Mouse (Mus musculus) midbrain, embryonic 15.5 days (tissue): Measurements from ENCODE around the gene Prkce. TPM values are rescaled to one million over a fixed set of nuclear protein-coding genes. Genes with fewer than 3 reads are reported as not detected.

ENCODE experiments used
- ATAC-seq: fragments of 200-750 bp; cut with Nextera tagmentation; replicated peaks from 2 replicates; pipeline ENCODE4 v1.8.0; 2017; ENCODE audit warnings: moderate TSS enrichment
- H3K27ac ChIP-seq: fragments of 300-500 bp; sonication (generic); 2 replicates; pipeline ENCODE4 v1.5.1; 2015; ENCODE audit warnings: mild to moderate bottlenecking, inconsistent platforms
- H3K27me3 ChIP-seq: fragments of 300-500 bp; sonication (generic); replicated peaks from 2 replicates; pipeline ENCODE4 v1.6.1; 2015; ENCODE audit warnings: inconsistent platforms
- H3K36me3 ChIP-seq: fragments of 300-500 bp; sonication (generic); replicated peaks from 2 replicates; pipeline ENCODE4 v1.6.1; 2015; ENCODE audit warnings: inconsistent platforms
- H3K4me1 ChIP-seq: fragments of 300-500 bp; sonication (generic); 2 replicates; pipeline ENCODE4 v1.6.1; 2015; ENCODE audit warnings: inconsistent platforms
- H3K4me2 ChIP-seq: fragments of 300-500 bp; sonication (generic); 2 replicates; pipeline ENCODE4 v1.6.1; 2015; ENCODE audit warnings: inconsistent platforms, mild to moderate bottlenecking, moderate library complexity
- H3K4me3 ChIP-seq: fragments of 300-500 bp; sonication (generic); 2 replicates; pipeline ENCODE4 v1.5.1; 2015; ENCODE audit warnings: mild to moderate bottlenecking, inconsistent platforms
- H3K9ac ChIP-seq: fragments of 300-500 bp; sonication (generic); 2 replicates; pipeline ENCODE4 v1.6.1; 2015; ENCODE audit warnings: mild to moderate bottlenecking, inconsistent platforms
- H3K9me3 ChIP-seq: fragments of 300-500 bp; sonication (generic); 2 replicates; pipeline ENCODE4 v1.6.1; 2016; ENCODE audit warnings: inconsistent platforms
- WGBS: fragments of 180-500 bp; shearing (Covaris S2); methylation state at CpG from one replicate; pipeline ENCODE4 v1.1.7; 2015; ENCODE audit warnings: mixed read lengths; 5-methylcytosine and 5-hydroxymethylcytosine counted together
- polyA plus RNA-seq: library from polyadenylated mRNA; unstranded; fragments of >200 nt; fragmentation: Nextera tagmentation; extraction: Ambion mirVana; gene quantifications from 2 replicates; pipeline ENCODE4 v1.2.1, GENCODE M21; 2015

Prkce gene
- polyA plus RNA-seq, 1 experiment from 2014 or later: 38.5 TPM

DNA sequence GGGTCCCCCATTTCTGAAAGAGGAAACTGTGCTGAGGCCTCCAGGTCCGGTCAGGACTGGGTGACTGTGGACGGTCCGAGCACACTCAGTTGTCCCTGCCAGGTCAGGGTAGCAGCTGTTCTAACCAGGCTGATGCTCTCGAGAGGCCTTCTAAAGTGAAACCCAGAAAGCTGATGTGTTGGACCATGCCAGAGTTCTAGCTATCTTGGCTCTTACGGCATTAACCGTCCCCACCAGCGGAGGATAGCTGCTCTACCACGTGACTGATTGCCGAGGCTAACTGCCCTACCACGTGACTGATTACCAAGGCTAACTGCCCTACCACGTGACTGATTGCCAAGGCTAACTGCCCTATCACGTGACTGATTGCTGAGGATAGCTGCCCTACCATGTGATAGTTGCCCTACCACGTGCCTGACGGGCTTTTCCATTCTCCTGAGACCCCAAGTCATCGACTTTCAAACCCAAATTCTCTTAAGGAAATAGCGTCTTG, 62.6 kb downstream of the Prkce start:
- H3K27ac ChIP-seq: no peak overlapping the region
- H3K27me3 ChIP-seq: no peaks in the 10 kb centered on the region
- H3K4me1 ChIP-seq: peaks cover 14% of the 10 kb centered on the region
- no peak overlapping the region for H3K4me2 ChIP-seq
- 94% methylated on average over 16 of the region's 16 CpGs for WGBS
- no peak overlapping the region for H3K9ac ChIP-seq
- H3K9me3 ChIP-seq: no peaks in the 10 kb centered on the region
- no peak overlapping the region for H3K4me3 ChIP-seq
- ATAC-seq: no peak
- no peaks in the 10 kb centered on the region for H3K36me3 ChIP-seq

DNA sequence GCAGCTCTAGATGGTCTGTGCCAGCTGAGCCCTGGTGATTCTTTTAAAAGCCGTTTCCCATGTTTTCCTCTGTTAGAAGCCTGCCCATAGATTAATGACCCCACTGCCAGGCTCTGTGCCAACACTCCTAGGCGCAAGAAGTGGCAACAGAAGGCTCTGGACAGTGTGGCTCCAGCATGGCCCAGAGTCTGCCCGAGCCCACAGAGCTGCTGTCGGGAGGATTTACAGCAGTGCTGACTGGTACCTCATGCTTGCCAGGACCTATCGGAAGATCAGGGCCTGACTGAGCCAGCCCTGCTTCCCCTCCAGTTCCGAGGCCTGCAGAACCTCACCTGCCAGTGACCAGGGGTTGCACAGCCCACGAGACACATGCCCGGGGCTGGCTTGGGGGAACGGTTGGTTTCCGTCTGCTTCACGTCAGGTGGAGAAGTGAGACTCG, 64.2 kb downstream of the Prkce start:
- WGBS: 81% methylated on average over 12 of the region's 12 CpGs
- Histone ChIP-seq H3K9me3 (no peaks in the 10 kb centered on the region), H3K36me3 (no peaks in the 10 kb centered on the region), H3K27me3 (no peaks in the 10 kb centered on the region), H3K27ac (peak overlapping the region; percentile 24), H3K4me3 (no peak overlapping the region), H3K4me1 (peaks cover 20% of the 10 kb centered on the region), H3K4me2 (no peak overlapping the region), H3K9ac (no peak overlapping the region)
- no peak for ATAC-seq

DNA sequence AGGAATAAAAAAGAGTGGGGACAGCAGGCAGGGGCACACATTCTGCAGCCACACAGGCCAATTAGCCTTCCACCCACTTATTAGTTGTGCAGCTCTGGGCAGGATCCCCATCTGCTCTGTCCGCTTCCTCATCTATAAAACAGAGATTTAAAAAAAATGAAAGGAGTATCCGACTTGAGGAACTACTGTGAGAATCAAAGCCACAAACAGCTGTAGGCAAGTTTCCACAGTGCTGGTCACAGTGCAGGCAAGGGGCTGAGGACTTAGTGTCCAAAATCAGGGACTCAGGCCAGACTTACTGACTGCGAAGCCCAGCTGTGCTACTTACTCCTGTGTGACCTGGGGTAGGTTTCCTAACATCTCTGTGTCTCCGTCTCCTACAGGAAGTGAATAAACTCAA, 64.7 kb downstream of the Prkce start:
- Histone ChIP-seq H3K9me3 (no peaks in the 10 kb centered on the region), H3K27me3 (no peaks in the 10 kb centered on the region), H3K4me3 (no peak overlapping the region), H3K4me1 (peaks cover 22% of the 10 kb centered on the region), H3K36me3 (no peaks in the 10 kb centered on the region), H3K4me2 (no peak overlapping the region), H3K27ac (peak overlapping the region; percentile 24; the same call in 1 of the 2 replicates), H3K9ac (no peak overlapping the region)
- ATAC-seq: no peak
- WGBS: 81% methylated on average over 4 of the region's 4 CpGs

DNA sequence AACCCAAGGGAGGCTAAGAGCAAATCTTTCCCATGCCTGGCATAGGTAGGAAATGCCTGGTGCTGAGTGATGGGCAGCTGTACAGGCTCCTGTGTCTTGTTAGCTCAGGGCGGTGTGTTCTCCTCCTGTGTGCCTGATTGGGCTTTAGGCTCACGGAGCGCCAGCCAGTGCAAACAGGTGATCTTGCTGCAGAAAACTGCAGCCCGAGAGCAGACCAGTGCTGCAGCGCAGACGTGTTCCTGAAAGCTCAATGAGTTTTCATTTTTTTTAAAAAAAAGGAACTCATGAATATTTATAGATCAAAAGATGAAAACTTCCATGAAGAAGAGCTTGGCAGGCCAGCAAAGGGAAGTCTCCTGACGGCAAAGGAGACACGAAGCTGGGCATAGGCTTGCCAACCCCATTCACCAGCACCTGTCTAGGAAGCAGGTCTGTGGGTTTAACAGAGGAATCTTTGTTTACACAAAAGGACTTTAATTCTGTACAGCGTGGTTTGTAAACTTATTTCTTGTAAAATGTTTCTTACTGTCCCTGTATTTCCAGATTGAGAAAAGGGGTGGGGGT, 67.1 kb downstream of the Prkce start:
- no peak overlapping the region for H3K4me3 ChIP-seq
- 44% methylated on average over 9 of the region's 9 CpGs for WGBS
- H3K9ac ChIP-seq: no peak overlapping the region
- H3K27ac ChIP-seq: peak overlapping the region; percentile 47; the same call in 1 of the 2 replicates
- no peaks in the 10 kb centered on the region for H3K27me3 ChIP-seq
- ATAC-seq: peak; percentile 77
- no peaks in the 10 kb centered on the region for H3K9me3 ChIP-seq
- H3K4me1 ChIP-seq: peaks cover 22% of the 10 kb centered on the region
- no peak overlapping the region for H3K4me2 ChIP-seq
- no peaks in the 10 kb centered on the region for H3K36me3 ChIP-seq

DNA sequence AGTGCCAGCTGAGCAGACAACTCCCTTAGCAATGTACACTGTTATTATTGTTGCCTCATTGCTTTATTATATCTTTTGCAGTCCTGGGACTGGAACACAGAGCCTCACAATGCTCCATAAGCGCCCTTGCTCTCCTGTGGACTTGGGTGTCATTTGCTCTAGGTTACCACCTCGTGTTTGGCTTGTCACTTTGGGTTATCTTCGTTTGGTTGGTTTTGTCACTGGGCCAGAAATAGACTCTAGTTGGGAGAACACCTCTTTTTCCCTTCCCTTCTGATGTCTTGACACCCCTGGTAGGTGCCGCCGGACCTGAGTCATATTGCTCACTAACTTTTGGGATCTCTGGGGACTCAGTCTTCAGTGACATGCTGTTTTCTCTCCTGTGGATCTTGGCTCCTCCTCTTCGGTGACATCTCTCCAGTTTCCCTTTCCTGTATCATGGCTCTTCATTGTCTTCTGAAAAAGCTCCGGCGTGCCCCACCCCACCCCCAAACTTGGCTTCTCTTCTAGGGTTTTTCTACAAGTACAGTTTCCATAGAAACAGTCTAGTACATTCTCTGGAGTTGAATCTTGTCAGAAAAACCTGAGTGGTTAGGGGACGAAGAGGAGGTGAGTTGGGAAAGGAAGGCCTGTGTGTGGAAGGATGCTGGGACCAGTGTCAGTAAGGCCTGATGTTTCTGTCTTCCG, 68.6 kb downstream of the Prkce start:
- Histone ChIP-seq H3K4me1 (peaks cover 22% of the 10 kb centered on the region), H3K27ac (no peak overlapping the region), H3K4me3 (no peak overlapping the region), H3K27me3 (no peaks in the 10 kb centered on the region), H3K9me3 (no peaks in the 10 kb centered on the region), H3K9ac (no peak overlapping the region), H3K36me3 (no peaks in the 10 kb centered on the region), H3K4me2 (no peak overlapping the region)
- no peak for ATAC-seq
- WGBS: 84% methylated on average over 10 of the region's 10 CpGs

DNA sequence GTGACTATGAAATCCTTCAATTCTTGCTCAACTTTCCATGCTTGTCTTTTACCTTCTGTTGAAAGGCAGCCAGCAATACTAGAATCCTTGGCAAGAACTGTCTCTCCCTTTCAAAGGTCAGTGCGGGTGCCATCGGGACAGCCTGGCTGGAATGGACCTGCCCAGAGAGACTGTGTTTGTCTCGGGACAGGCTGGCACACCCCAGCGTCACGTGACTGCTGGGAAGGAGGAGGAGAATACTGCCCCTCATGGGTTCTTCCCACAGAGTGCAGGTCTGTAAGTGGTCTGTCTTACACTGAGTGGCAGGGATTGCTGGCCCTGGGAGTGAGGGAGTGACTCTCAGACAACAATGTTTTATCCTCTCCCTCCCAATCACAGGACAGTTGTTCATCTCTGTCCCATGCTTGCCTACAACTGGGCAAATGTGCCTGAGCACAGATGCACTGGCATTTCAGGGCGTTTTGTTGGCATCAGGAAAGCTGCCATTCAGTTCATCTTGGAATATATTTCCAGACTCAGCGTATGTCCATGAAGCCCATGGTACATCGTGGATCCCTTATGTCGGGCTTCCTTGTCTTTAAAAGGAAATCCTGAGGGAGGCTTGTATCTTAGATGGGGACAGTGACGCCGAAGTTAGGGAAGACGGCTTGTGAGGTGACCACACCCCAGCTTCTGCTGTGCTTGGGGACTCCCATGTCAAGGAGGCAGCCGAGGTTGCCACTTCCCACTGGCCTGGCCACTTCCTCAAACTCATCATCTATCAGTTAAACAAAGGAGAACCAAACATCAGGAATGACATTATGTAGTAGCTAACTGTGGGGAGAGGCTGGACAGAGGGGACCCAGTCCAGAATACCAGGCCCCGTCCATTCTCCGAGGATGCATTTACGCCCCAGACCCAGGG, 69.5 kb downstream of the Prkce start:
- no peaks in the 10 kb centered on the region for H3K36me3 ChIP-seq
- no peaks in the 10 kb centered on the region for H3K9me3 ChIP-seq
- no peak overlapping the region for H3K4me2 ChIP-seq
- H3K4me3 ChIP-seq: no peak overlapping the region
- H3K9ac ChIP-seq: no peak overlapping the region
- peak; percentile 55; the same call in 1 of the 2 replicates for ATAC-seq
- 90% methylated on average over 16 of the region's 16 CpGs for WGBS
- H3K27me3 ChIP-seq: no peaks in the 10 kb centered on the region
- H3K27ac ChIP-seq: no peak overlapping the region
- H3K4me1 ChIP-seq: peaks cover 19% of the 10 kb centered on the region

DNA sequence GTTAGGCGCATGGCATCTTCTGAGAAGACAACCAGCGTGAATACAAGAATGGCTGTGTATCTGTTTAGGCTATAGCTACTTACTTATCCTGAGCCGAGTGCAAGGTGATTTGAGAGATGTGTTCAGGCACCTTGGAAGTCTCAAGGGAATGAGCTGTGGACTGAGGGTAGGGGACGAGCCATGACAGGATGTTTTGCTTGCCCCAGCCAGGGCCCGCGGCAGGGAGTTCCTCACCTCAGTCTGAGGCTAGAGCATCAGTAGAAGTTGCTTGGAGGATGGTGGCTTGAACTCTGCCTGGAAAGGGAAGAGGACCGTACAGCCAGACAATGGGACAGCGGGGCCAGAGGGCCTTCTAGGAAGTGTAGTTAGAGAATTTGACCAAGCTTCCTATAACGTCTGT, 74.7 kb downstream of the Prkce start:
- Histone ChIP-seq H3K4me1 (no peaks in the 10 kb centered on the region), H3K9ac (no peak overlapping the region), H3K4me3 (no peak overlapping the region), H3K27me3 (no peaks in the 10 kb centered on the region), H3K4me2 (no peak overlapping the region), H3K9me3 (no peaks in the 10 kb centered on the region), H3K36me3 (no peaks in the 10 kb centered on the region), H3K27ac (no peak overlapping the region)
- ATAC-seq: no peak
- 92% methylated on average over 9 of the region's 9 CpGs for WGBS

DNA sequence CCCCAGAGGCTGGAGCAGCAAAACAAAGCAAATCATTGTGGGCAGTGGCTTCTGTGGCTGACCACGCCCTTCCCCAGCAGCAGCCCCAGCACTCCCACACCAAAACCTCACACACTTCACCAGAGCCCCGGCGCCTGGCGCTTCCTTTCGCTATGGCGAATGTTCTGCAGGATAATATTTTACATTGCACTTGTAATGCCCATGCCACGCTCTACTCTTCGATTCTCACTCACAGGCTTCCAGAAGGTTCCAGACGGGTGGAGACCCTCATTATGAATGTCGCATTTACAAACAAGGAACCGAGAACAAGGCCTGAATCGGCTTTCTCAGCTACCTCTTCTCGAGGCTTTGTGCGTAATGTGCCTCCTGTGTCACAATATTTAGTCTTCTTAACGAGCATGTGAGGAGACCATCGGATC, 75.5 kb downstream of the Prkce start:
- H3K27ac ChIP-seq: no peak overlapping the region
- no peak for ATAC-seq
- 92% methylated on average over 16 of the region's 16 CpGs for WGBS
- no peaks in the 10 kb centered on the region for H3K9me3 ChIP-seq
- no peaks in the 10 kb centered on the region for H3K4me1 ChIP-seq
- no peaks in the 10 kb centered on the region for H3K36me3 ChIP-seq
- H3K4me3 ChIP-seq: no peak overlapping the region
- H3K27me3 ChIP-seq: no peaks in the 10 kb centered on the region
- H3K9ac ChIP-seq: no peak overlapping the region
- H3K4me2 ChIP-seq: no peak overlapping the region

DNA sequence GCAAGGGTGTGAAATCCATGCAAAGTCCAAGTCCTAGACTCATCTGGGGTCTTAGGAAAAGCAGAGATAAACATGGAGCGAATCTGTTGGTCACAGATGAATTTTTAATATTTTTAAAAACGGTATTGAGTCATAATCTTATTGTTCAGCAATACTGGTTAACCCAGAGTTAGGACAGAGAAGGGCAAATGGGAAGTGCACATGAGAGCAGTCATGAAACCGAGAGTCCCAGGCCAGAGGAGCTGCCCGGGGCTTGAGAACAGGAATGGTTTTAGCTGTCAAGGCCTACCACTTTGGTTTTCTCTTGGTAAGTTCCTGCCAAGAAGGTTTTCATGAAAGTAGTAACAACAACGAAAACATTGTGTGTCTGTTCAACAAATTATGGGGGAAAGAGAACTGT, 76.8 kb downstream of the Prkce start:
- Histone ChIP-seq H3K4me2 (no peak overlapping the region), H3K4me3 (no peak overlapping the region), H3K9me3 (no peaks in the 10 kb centered on the region), H3K4me1 (no peaks in the 10 kb centered on the region), H3K36me3 (no peaks in the 10 kb centered on the region), H3K27me3 (no peaks in the 10 kb centered on the region), H3K27ac (no peak overlapping the region), H3K9ac (no peak overlapping the region)
- WGBS: 93% methylated on average over 5 of the region's 5 CpGs
- no peak for ATAC-seq

DNA sequence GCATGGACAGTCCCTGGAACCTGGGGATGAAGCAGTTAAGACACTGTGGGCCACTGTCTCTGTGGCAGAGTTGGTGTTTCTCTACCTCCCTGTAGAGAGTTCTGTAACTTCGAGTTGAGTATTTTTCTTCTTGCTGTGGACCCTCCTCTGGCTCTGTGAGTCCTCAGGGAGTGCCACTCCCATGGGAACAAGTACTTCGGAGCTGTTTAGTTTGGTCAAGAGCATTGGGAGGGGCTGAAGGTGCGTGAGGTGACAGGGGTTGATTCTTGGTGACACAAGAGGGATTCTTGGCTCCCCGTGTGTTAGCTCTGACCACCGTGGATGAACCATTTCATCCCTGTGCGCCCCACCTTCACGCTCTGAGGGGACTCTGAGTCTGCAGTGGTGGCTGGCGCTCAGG, 81.2 kb downstream of the Prkce start:
- no peak for ATAC-seq
- no peak overlapping the region for H3K27ac ChIP-seq
- no peak overlapping the region for H3K4me2 ChIP-seq
- WGBS: 91% methylated on average over 8 of the region's 8 CpGs
- H3K9ac ChIP-seq: no peak overlapping the region
- no peaks in the 10 kb centered on the region for H3K9me3 ChIP-seq
- H3K4me3 ChIP-seq: no peak overlapping the region
- H3K4me1 ChIP-seq: 0 out of 2 replicates have a peak, but pooled peaks cover 8% of the 10 kb centered on the region
- H3K36me3 ChIP-seq: no peaks in the 10 kb centered on the region
- no peaks in the 10 kb centered on the region for H3K27me3 ChIP-seq

DNA sequence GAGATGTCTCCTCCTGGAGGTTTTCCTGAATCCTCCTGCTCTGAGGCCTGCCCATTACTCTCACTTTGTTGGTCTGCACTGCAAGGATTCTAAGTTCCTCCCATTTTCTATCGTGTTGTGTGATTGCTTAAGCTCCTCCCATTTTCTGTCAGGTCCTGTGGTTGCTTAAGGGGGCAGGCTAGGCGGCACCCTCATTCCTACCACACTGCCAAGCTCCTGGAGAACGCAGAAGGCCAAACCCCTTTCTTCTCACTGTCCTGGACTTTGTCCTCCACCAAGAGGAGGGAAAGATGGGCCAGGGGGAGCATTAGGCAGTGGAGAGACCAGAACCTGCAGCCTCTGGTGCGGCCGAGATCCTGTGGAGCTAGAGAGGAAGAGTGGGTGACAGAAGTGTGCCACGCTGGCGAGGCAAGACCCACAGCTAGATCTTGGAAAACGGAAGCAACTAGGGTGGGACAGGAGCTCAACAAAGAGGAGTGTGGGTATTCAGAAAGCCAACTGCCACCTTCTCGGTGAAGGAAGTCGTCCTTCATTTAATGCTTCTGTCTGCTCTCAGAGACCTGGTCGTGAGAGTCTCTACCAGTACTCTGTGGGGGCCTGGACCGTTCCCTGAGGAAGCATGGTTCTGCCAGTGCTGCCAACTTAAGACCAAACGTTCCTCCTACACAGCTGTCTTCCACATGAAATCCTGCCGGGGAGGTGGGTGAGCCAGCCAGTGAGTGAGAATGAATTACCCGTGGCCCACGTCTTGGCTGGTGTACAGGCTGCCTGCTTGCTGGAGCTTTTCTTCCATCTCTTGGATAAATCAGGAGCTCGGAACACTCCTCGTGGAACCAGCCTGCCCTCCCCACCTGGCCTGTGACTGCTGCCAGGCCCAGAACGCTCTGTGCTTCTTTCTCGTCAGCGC, 82.2 kb downstream of the Prkce start:
- Histone ChIP-seq H3K4me1 (0 out of 2 replicates have a peak, but pooled peaks cover 12% of the 10 kb centered on the region), H3K9me3 (no peaks in the 10 kb centered on the region), H3K4me2 (no peak overlapping the region), H3K4me3 (no peak overlapping the region), H3K9ac (no peak overlapping the region), H3K27ac (0 out of 2 replicates have a peak overlapping the region, but pooled peaks have one; percentile 21), H3K36me3 (no peaks in the 10 kb centered on the region), H3K27me3 (no peaks in the 10 kb centered on the region)
- WGBS: 81% methylated on average over 21 of the region's 21 CpGs
- no peak for ATAC-seq
